Mouse (Mus musculus) T-helper 17 cell (primary cell): Measurements from ENCODE around the gene Tfb2m.

Experiments used
- in situ Hi-C, 2 experiments: fragments of 300-600 bp; cut with MboI, MseI; formaldehyde crosslinking; loops; 1 replicate in 1 of 2; 2 replicates in 1 of 2; pipeline ENCODE4 v1.15.1; 2025; ENCODE audit warnings: high pct_unique_total_duplicates in 2 of 2

Gene Tfb2m

DNA sequence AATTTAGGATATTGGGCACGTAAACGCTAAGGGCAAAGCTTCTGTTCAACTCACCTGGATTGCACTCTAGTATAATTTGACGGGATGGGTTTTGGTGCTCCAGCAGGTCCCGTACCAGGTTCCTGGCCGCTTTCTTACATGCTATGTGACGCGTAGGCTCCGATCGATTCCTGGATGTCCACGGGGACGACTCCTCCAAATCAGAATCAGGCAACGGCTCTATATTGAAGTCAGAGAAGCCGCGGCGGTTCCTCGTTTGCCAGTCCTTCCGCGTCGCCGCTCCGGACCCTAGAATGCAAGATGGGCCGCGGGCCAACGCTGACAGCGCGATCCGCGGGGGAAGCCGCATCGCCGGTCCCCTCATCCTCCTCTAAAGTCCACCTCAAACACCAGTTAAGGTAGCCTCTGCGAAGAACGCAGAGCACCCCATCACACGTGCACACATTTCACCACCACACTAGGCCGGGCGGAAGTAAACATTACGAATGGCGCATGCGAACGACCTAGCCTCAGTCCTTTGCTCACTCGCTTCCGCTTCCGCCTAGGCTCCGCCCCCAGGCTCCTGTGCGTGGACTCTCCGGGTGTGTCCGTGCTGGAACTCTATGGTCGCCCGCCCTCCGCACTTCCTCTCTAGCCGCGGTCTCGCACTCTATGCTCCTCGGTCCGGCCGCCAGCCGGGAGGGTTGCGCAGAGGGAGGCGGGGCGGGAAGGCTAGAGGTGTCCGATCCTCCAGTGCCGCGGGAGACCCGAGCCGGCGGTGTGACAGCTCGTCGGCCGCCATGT is at the start of gene Tfb2m, which contains the start of gene Cnst:
Gene Tfb2m (minus strand): TSS at position 500 of the 783 bp plus-strand sequence.
Gene Cnst (plus strand): TSS at position 603 of the 783 bp plus-strand sequence.
- in situ Hi-C loops = loop anchor here in 1 of 2 experiments (5.0 to 25.0 kb wide), 2 partner anchors 46 to 1616 kb away; no protein-coding TSS in a partner anchor

- in situ Hi-C loops = loop anchor here in 1 of 2 experiments (5.0 kb wide), 1 partner anchor 46 kb away; the partner anchor contains the start of genes Cnst and Tfb2m
Measured at GRCm38 (mm10) chr1:179592972-179593371, 46.9 kb upstream of the Tfb2m start.

DNA sequence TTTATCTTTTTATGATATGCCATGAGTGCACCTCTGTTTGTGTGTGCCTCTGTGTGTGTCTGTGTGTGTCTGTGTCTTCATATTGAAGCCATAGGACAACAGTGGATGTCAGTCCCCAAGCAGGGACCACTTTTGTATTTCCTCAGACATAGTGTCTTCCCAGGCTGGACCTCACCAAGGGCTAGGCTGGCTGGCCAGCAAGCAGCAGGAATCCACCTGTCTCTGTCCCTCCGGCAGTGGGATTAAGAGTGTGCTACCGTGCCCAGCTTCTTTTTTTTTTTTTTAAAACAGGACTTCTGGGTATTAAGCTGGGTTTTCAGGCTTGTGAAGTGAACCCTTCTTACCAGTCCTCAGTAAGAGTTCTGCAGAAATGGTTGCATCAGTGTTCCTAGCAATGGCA is 46.1 kb upstream of the Tfb2m start:
- in situ Hi-C loops = loop anchor here in 1 of 2 experiments (5.0 kb wide), 1 partner anchor 45 kb away; the partner anchor contains the start of genes Cnst and Tfb2m

- in situ Hi-C loops = loop anchor here in 1 of 2 experiments (5.0 kb wide), 1 partner anchor 44 kb away; the partner anchor contains the start of genes Cnst and Tfb2m
Measured at GRCm38 (mm10) chr1:179591639-179592038, 45.6 kb upstream of the Tfb2m start.

GRCm38 (mm10) chr1:179588230-179588629 is 42.2 kb upstream of the Tfb2m start:
- in situ Hi-C loops = no loop called here

DNA sequence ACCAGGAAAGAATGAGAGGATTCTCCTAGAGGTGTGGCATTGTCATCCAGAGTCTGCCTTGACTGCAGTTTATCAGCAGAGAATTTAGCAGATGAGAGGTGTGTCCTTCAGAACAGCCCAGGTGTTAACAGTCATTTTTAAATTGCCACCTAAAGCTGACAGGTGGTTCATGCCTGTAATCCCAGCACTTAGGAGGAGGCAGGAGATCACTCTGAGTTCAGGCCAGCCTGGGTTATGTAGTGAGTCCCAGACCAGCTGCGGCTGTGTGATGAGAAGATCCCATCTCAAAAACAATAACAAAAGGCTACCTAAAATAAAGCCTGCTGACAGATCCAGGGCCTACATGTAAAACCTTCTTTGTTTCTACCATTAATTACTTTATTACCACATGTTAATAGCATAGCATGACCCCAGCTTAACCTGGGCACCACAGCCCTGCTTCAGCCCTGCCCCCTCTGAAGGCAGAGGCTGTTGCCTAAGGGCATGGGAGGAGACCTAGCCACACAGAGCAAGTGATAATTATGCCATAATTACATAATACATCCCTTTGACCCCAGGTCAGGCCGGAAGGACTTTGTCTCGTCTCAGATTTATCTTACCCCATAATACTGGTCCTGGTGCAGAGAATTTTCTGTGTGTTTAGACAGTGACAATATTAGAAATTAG is 40.5 kb upstream of the Tfb2m start:
- in situ Hi-C loops = no loop called here

GRCm38 (mm10) chr1:179585646-179586045 is 39.6 kb upstream of the Tfb2m start:
- in situ Hi-C loops = no loop called here

DNA sequence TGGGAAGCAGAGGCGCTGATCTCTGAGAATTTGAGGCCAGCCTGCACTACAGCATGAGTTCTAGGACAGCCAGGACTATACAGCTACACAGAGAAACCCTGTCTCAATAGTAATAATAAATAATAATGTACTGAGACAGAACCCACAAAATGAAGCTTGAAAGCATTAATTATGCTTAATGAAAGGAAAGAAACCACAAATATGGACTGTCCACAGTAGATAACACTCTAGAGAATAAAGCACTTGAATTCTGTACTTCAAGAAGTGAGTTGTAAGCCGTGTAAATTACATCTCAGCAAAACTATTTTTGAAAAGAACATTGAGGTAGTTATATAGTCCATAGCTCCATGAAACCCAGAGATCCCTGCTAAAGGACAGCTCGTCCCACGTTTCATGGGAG is 38.2 kb upstream of the Tfb2m start:
- in situ Hi-C loops = no loop called here

DNA sequence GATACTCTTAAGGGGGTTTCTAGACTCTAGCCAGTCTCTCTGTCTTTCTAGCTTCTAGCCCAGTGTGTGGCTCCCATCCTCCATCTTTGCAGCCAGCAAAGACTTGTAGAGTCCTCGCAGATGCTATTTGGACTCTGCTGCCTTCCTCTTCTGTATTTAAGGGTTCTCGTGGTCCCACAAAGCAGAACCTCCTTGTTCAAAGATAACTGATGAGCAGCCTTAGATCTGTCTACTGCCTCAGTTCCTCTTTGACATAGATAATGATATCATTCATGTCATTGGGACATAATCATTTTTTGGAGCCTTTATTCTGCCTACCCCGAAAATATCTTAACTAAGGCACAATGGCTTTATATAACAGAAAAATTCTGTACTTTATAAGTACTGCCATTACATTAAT is 37.0 kb upstream of the Tfb2m start:
- in situ Hi-C loops = no loop called here

DNA sequence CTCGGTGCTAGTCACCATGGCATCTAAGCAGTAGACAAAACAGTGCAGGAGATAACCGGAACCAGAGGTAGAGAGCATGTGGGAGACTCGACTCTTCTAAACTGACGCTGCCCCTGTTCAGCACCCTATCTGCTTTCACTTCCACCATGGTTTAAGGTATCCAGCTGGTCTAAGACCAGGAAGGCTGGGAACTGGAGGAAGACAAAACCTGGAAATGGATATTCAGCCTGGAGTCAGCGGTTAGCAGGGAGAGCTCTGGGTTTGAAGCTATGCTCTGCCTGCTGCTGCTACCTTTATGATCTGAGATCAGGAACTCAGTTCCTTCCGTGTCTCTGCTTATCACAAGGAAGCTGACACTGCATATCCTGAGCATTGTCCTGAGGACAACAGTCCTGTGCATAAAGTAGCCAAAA is 36.0 kb upstream of the Tfb2m start:
- in situ Hi-C loops = no loop called here

DNA sequence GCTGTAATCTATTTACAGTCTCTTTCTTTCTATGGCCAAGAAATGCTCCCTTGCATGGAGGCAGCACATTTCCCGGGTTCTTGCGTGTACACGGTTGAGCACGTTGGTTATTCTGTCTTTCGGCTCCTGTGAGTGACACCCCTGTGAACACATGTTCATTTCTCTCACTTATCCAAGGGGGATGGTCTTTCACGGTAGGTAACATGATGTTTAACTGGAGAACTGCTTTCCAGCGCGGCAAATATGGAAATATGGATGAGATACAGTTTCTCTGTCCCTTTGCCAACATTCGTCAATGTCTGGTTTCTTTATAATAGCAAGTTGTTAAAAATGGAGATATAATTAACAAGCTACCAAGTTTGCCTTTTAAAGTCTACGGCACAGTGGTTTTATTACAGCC is 35.4 kb upstream of the Tfb2m start:
- in situ Hi-C loops = no loop called here

DNA sequence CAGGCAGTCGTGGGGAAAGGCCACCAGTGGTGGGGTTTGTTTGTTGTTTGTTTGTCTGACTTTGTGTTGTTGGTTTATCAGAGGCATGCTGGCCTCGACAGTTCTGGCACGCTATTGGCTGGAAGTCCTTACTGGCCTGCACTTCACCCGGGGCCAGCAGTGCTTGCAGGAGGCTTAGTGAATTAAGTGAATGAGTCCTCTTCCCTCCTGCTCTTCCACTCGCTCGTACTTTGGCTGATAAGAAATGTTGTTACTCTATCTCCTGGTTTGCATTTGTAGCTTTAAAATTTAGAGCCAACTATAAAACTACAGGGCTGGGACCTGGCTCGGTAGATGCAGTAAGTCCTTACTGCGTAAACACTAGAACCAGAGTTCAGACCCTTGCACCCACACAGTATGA is 34.1 kb upstream of the Tfb2m start:
- in situ Hi-C loops = no loop called here

- in situ Hi-C loops = no loop called here
Measured at GRCm38 (mm10) chr1:179578625-179579024, 32.6 kb upstream of the Tfb2m start.

- in situ Hi-C loops = no loop called here
Measured at GRCm38 (mm10) chr1:179573650-179574206, 27.7 kb upstream of the Tfb2m start.

GRCm38 (mm10) chr1:179571686-179572085 is 25.6 kb upstream of the Tfb2m start:
- in situ Hi-C loops = no loop called here

DNA sequence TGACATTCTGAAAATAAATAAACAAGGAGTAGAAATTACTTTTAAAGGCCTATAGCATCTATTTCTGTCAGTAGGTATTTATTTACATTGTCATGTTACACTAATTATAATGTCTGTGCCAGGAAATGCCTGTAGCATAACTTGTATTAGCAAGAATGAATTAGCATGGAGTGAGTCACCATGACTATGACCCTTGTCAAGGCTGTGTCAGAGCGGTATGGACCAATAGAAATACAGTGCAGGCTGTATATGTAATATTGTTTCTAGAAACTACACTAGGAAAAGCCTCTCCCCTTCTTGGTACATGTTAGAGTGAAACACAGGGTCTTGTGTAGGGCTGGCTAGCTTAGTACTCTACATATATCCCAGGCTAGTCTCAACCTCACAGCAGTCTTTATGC is 24.4 kb upstream of the Tfb2m start:
- in situ Hi-C loops = no loop called here

DNA sequence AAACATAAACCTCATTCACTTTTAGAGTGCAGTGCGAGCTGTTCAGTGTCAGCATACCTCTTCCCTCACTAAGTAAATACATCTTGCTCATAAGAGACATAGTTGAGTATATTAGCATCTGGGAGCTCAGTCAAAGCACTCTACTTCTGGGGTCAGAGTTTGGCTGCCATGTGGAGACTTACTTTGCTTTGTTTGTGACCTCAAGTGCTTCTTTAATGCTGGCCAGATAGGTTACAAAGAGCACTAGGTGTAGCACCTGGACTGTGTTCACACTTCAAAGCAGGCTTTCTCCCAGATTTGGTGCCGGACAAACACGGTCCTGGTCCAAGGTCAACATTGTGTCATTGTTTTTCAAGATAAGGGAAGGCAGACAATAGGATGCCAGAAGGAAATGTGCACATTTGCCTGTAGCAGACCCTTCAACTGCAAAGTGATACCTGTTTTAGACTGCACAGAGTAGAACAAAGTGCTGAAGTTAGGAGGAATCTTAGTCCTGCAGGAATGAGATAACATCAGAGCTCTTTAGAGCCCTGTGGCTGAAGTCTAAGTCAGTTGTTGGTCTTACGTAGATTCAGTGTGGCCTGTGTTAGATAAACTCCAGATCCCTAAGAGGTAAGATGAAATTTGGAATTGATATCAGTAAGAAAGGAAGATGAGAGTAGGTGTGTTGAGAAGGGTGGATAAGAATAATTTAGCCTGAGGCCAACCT is 22.8 kb upstream of the Tfb2m start:
- in situ Hi-C loops = no loop called here

- in situ Hi-C loops = no loop called here
Measured at GRCm38 (mm10) chr1:179567558-179567957, 21.5 kb upstream of the Tfb2m start.

GRCm38 (mm10) chr1:179563926-179564325 is 17.9 kb upstream of the Tfb2m start:
- in situ Hi-C loops = no loop called here

DNA sequence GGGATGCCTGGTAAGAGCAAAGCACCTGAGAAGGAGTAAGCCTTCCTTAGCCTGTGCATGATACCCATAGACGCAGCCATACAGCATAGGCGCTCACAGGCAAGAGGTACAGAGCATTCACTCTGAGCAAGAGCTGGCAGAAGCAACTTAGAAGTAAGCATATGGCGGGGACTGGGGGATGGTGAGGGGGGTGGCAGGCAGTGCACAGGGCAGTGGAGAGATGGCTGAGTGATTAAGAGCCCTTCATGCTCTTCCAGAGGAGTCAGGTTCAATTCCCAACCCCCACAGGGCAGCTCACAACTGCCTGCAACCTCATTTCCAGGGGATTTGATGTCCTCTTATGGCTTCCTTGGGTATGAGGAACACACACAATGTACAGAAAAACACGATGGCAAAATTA is 17.1 kb upstream of the Tfb2m start:
- in situ Hi-C loops = no loop called here

DNA sequence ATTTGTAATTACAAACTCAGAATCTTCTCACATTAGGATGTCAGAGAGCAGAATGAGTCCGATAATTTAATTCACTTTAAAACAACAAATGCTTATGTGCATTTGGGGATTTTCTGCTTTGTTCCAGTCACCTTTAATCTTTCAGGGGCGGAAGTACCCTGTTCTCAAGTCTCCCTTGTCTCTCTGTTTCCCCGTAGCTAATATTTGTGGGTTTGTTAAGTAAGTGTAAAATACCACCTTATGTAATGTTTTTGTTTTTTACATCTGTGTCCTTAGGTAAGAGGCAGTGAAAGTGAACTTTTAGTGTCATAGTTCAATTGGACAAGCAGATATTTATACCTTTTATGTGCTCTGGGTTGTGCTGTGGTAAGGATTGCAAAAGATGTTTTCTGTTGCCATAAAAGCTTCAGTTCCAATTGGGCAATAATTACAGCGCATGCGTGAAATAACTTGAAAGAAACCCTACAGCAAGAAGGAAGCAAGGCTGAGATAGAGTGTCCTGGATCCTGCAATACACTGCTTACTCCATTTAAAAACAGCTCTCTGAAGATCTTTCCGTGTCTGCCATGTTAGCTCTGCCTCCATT is 14.9 kb upstream of the Tfb2m start:
- in situ Hi-C loops = no loop called here
